Mouse (Mus musculus): ENCODE data around the gene Cnksr3.

Gene Cnksr3

GRCm38 (mm10) chr10:7196668-7197400, 15.2 kb downstream of the Cnksr3 start:
- no peak for DNase-seq (ENCODE audit: low spot score in 2 of 2)

GRCm38 (mm10) chr10:7195927-7196326, 16.1 kb downstream of the Cnksr3 start:
- no peak for DNase-seq (ENCODE audit: low spot score in 2 of 2)

GRCm38 (mm10) chr10:7191721-7192413, 20.2 kb downstream of the Cnksr3 start:
- no peak for DNase-seq (ENCODE audit: low spot score in 2 of 2)

- no peak for DNase-seq (ENCODE audit: low spot score in 2 of 2)
Measured at GRCm38 (mm10) chr10:7189194-7189593, 22.8 kb downstream of the Cnksr3 start.

GRCm38 (mm10) chr10:7187881-7188280, 24.2 kb downstream of the Cnksr3 start:
- DNase-seq (ENCODE audit: low spot score in 2 of 2): no peak

GRCm38 (mm10) chr10:7186992-7187391, 25.0 kb downstream of the Cnksr3 start:
- no peak for DNase-seq (ENCODE audit: low spot score in 2 of 2)

GRCm38 (mm10) chr10:7186018-7186417, 26.0 kb downstream of the Cnksr3 start:
- no peak for DNase-seq (ENCODE audit: low spot score in 2 of 2)

- DNase-seq (ENCODE audit: low spot score in 2 of 2): no peak
Measured at GRCm38 (mm10) chr10:7183171-7183631, 28.8 kb downstream of the Cnksr3 start.

GRCm38 (mm10) chr10:7182555-7183170, 29.4 kb downstream of the Cnksr3 start:
- DNase-seq (ENCODE audit: low spot score in 2 of 2): no peak

- DNase-seq (ENCODE audit: low spot score in 2 of 2): no peak
Measured at GRCm38 (mm10) chr10:7180296-7180695, 31.7 kb downstream of the Cnksr3 start.

GRCm38 (mm10) chr10:7178571-7178970, 33.5 kb downstream of the Cnksr3 start:
- no peak for DNase-seq (ENCODE audit: low spot score in 2 of 2)

GRCm38 (mm10) chr10:7176205-7176910, 35.7 kb downstream of the Cnksr3 start:
- no peak for DNase-seq (ENCODE audit: low spot score in 2 of 2)

GRCm38 (mm10) chr10:7174480-7174879, 37.6 kb downstream of the Cnksr3 start:
- DNase-seq (ENCODE audit: low spot score in 2 of 2): no peak

GRCm38 (mm10) chr10:7173098-7173497, 38.9 kb downstream of the Cnksr3 start:
- DNase-seq (ENCODE audit: low spot score in 2 of 2): no peak

GRCm38 (mm10) chr10:7170434-7170833, 41.6 kb downstream of the Cnksr3 start:
- DNase-seq (ENCODE audit: low spot score in 2 of 2): no peak

GRCm38 (mm10) chr10:7163031-7163430, 49.0 kb downstream of the Cnksr3 start:
- no peak for DNase-seq (ENCODE audit: low spot score in 2 of 2)

GRCm38 (mm10) chr10:7159061-7159511, 53.0 kb downstream of the Cnksr3 start:
- DNase-seq (ENCODE audit: low spot score in 2 of 2): no peak

GRCm38 (mm10) chr10:7158285-7159060, 53.6 kb downstream of the Cnksr3 start:
- no peak for DNase-seq (ENCODE audit: low spot score in 2 of 2)

GRCm38 (mm10) chr10:7154877-7155276, 57.2 kb downstream of the Cnksr3 start:
- DNase-seq (ENCODE audit: low spot score in 2 of 2): no peak

GRCm38 (mm10) chr10:7152926-7153325, 59.1 kb downstream of the Cnksr3 start:
- DNase-seq (ENCODE audit: low spot score in 2 of 2): no peak
